Mouse (Mus musculus): ENCODE measurements around the gene Olfr1214. TPM values are rescaled to one million over a fixed set of nuclear protein-coding genes. Genes with fewer than 3 reads are reported as not detected.

The Olfr1214 gene
- polyA plus RNA-seq (2014; fragmentation: Illumina TruSeq; extraction: RNeasy Lipid Tissue Mini Kit (QIAGEN cat#74804); ENCODE audit: low read depth, low replicate concordance) = not detected

DNA sequence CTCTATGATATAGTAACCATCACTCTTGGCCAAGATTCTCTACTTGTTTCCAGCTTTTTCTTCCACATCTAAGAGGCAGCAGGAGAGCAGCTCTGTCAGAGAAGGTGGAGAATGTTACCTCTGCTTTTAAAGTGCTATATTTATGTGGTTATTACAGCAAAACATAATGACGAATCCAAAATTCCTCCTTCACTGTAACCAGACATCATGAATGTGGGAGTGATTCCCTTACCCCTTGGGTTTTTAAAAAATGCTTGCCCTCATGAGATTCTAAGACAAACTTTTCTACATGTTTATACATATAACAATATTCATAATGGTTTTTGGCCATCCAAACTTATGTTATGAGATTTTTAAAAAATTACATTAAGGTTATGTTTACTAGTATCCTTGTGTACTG, at the start of gene Olfr1214:
Olfr1214 (minus strand) TSS at position 101 of the 400 bp plus-strand sequence.

DNA sequence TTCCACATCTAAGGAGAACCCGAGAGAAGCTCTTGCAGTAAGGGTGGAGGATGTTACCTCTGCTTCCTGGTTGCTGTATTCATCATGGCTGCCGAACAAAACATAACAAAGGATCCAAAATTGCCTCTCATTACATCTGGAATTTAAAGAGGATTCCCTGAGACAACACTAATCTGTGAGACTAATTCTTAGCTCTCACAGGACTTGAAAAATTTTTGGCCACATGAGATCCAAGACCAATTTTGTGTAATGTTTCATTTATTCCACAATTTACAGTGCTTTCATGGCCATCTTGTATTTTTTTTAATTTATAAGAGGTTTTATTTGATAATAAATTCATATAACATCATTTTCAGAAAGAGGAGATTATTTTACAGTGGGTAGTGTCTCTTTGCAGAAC, 39.5 kb upstream of the Olfr1214 start, which contains the start of gene Olfr1217:
Olfr1217 (minus strand) TSS at position 101 of the 400 bp plus-strand sequence.

DNA sequence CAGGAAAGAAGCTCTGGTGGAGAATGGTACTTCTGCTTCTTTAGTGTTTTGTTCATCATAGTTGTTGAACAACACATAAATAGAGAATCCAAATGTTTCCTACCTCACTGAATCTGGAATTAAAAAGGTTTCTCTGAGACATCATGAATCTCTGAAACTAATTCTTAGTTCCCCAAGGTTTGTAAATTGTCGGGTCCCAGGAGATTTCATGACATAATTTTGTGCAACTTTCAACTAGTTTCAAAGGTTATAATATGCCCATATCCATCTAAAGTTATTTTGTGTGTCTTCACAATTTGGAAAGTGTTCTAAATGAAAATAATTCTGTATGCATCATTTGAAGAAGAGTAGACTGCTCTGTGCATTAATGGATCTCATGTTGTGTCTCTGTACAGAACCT, 25.8 kb upstream of the Olfr1214 start, which contains the start of gene Olfr1216:
Olfr1216 (minus strand) TSS at position 101 of the 400 bp plus-strand sequence.

DNA sequence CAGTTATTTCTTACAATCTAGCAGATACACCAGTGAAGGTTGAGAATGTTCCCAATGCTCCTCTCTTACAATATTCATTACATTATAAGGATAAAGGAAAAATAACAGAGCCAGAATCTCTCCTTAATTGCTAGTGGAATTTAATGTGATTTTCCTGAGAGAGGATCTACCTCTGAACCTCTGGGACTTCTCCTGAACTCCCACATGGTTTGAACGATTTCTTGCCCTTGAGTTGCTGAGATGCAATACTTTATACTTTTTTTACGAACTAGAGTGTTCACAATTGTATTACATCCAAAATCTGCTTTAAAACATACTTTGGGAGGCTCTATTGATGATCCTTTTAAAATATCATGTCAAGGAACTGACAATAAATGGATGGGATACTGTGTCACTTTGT, 14.4 kb upstream of the Olfr1214 start, which contains the start of gene Olfr1215:
Olfr1215 (minus strand) TSS at position 101 of the 400 bp plus-strand sequence.

DNA sequence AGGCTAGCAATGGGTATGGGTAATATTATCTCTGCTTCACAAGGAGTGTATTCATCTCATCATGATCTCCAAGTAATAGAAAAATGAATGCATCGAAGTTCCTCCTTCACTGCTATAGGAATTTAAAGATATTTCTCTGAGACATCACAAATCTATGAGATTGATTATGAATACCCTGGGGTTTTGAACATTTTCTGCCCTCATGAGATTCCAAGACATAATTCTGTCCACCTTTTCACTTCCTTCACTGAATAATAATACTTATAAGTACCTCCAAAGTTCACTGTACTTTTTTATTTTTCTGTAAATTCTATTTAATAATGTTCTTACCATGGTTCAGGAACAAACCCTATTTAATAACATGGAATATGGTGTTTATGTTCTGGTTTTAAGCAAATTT, 12.3 kb downstream of the Olfr1214 start, which contains the start of gene Gm13762:
Gm13762 (minus strand) TSS at position 101 of the 400 bp plus-strand sequence.

DNA sequence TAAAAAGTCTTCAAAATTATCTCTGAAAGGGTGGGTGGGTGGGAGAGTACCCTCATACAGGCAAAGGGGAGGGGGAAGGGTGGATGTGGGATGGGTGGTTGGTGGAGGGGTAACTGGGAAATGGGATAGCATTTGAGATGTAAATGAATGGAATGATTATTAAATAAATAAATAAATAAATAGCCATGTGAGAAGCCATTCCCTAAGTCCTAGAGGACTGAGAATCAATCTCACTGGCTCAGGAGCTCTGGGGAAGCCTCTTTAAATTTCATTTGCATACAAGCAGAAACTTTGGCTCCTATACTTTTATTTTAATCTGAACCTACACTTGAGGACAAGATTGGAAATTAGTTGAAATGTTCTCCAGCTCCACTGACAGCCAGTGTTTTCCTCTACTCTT, 38.8 kb downstream of the Olfr1214 start, which contains the start of gene Olfr1212:
Olfr1212 (plus strand) TSS at position 301 of the 400 bp plus-strand sequence.

DNA sequence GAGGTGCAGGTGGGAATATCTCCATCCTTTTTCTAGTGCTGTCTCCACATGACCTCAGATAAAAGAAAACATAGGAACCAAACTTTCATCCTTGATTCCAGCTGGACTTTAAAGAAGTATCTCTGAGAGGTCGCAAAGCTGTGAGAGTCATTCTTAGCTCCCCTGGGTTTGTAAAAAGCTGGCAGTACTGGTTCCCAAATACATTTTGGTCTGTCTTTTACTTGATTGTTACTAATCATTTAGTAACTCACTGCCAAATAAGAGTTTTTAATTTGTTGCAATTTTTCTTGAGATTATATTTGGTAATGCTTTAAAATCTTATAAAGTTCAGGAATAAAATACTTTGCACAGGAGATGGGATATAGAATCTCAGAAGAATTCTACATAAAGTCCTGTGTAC, 54.4 kb downstream of the Olfr1214 start, which contains the start of gene Olfr1211:
Olfr1211 (minus strand) TSS at position 101 of the 400 bp plus-strand sequence.

Other genes starting within 250 kb of the Olfr1214 start
- gene Olfr1198, start 241.3 kb downstream of the Olfr1214 start, polyA plus RNA-seq (2014; fragmentation: Illumina TruSeq; extraction: RNeasy Lipid Tissue Mini Kit (QIAGEN cat#74804); ENCODE audit: low read depth, low replicate concordance) = not detected
- gene Olfr1199, start 232.2 kb downstream of the Olfr1214 start, polyA plus RNA-seq (2014; fragmentation: Illumina TruSeq; extraction: RNeasy Lipid Tissue Mini Kit (QIAGEN cat#74804); ENCODE audit: low read depth, low replicate concordance) = not detected
- gene Olfr1200, start 222.2 kb downstream of the Olfr1214 start, polyA plus RNA-seq (2014; fragmentation: Illumina TruSeq; extraction: RNeasy Lipid Tissue Mini Kit (QIAGEN cat#74804); ENCODE audit: low read depth, low replicate concordance) = not detected
- not detected for gene Olfr1201, start 199.6 kb downstream of the Olfr1214 start, polyA plus RNA-seq (2014; fragmentation: Illumina TruSeq; extraction: RNeasy Lipid Tissue Mini Kit (QIAGEN cat#74804); ENCODE audit: low read depth, low replicate concordance)
- gene Olfr1202, start 178.2 kb downstream of the Olfr1214 start, polyA plus RNA-seq (2014; fragmentation: Illumina TruSeq; extraction: RNeasy Lipid Tissue Mini Kit (QIAGEN cat#74804); ENCODE audit: low read depth, low replicate concordance) = not detected
- gene Olfr1205, start 162.9 kb downstream of the Olfr1214 start, polyA plus RNA-seq (2014; fragmentation: Illumina TruSeq; extraction: RNeasy Lipid Tissue Mini Kit (QIAGEN cat#74804); ENCODE audit: low read depth, low replicate concordance) = not detected
- gene Olfr1204, start 143.4 kb downstream of the Olfr1214 start, polyA plus RNA-seq (2014; fragmentation: Illumina TruSeq; extraction: RNeasy Lipid Tissue Mini Kit (QIAGEN cat#74804); ENCODE audit: low read depth, low replicate concordance) = not detected
- gene Olfr1206, start 129.4 kb downstream of the Olfr1214 start, polyA plus RNA-seq (2014; fragmentation: Illumina TruSeq; extraction: RNeasy Lipid Tissue Mini Kit (QIAGEN cat#74804); ENCODE audit: low read depth, low replicate concordance) = not detected
- gene Olfr1208, start 90.3 kb downstream of the Olfr1214 start, polyA plus RNA-seq (2014; fragmentation: Illumina TruSeq; extraction: RNeasy Lipid Tissue Mini Kit (QIAGEN cat#74804); ENCODE audit: low read depth, low replicate concordance) = not detected
- not detected for gene Olfr1209, start 77.5 kb downstream of the Olfr1214 start, polyA plus RNA-seq (2014; fragmentation: Illumina TruSeq; extraction: RNeasy Lipid Tissue Mini Kit (QIAGEN cat#74804); ENCODE audit: low read depth, low replicate concordance)
- not detected for gene Olfr1211, start 54.5 kb downstream of the Olfr1214 start, polyA plus RNA-seq (2014; fragmentation: Illumina TruSeq; extraction: RNeasy Lipid Tissue Mini Kit (QIAGEN cat#74804); ENCODE audit: low read depth, low replicate concordance)
- not detected for gene Olfr1212, start 38.7 kb downstream of the Olfr1214 start, polyA plus RNA-seq (2014; fragmentation: Illumina TruSeq; extraction: RNeasy Lipid Tissue Mini Kit (QIAGEN cat#74804); ENCODE audit: low read depth, low replicate concordance)
- gene Gm13762, start 12.4 kb downstream of the Olfr1214 start, polyA plus RNA-seq (2014; fragmentation: Illumina TruSeq; extraction: RNeasy Lipid Tissue Mini Kit (QIAGEN cat#74804); ENCODE audit: low read depth, low replicate concordance) = not detected
- not detected for gene Olfr1215, start 14.3 kb upstream of the Olfr1214 start, polyA plus RNA-seq (2014; fragmentation: Illumina TruSeq; extraction: RNeasy Lipid Tissue Mini Kit (QIAGEN cat#74804); ENCODE audit: low read depth, low replicate concordance)
- not detected for gene Olfr1216, start 25.7 kb upstream of the Olfr1214 start, polyA plus RNA-seq (2014; fragmentation: Illumina TruSeq; extraction: RNeasy Lipid Tissue Mini Kit (QIAGEN cat#74804); ENCODE audit: low read depth, low replicate concordance)
- not detected for gene Olfr1217, start 39.4 kb upstream of the Olfr1214 start, polyA plus RNA-seq (2014; fragmentation: Illumina TruSeq; extraction: RNeasy Lipid Tissue Mini Kit (QIAGEN cat#74804); ENCODE audit: low read depth, low replicate concordance)
- gene Olfr1218, start 68.5 kb upstream of the Olfr1214 start, polyA plus RNA-seq (2014; fragmentation: Illumina TruSeq; extraction: RNeasy Lipid Tissue Mini Kit (QIAGEN cat#74804); ENCODE audit: low read depth, low replicate concordance) = not detected
- not detected for gene Olfr1219, start 90.9 kb upstream of the Olfr1214 start, polyA plus RNA-seq (2014; fragmentation: Illumina TruSeq; extraction: RNeasy Lipid Tissue Mini Kit (QIAGEN cat#74804); ENCODE audit: low read depth, low replicate concordance)
- not detected for gene Olfr1220, start 114.2 kb upstream of the Olfr1214 start, polyA plus RNA-seq (2014; fragmentation: Illumina TruSeq; extraction: RNeasy Lipid Tissue Mini Kit (QIAGEN cat#74804); ENCODE audit: low read depth, low replicate concordance)
- gene Olfr1221, start 124.6 kb upstream of the Olfr1214 start, polyA plus RNA-seq (2014; fragmentation: Illumina TruSeq; extraction: RNeasy Lipid Tissue Mini Kit (QIAGEN cat#74804); ENCODE audit: low read depth, low replicate concordance) = not detected
- gene Olfr1222, start 140.4 kb upstream of the Olfr1214 start, polyA plus RNA-seq (2014; fragmentation: Illumina TruSeq; extraction: RNeasy Lipid Tissue Mini Kit (QIAGEN cat#74804); ENCODE audit: low read depth, low replicate concordance) = not detected
- gene Olfr1223, start 158.9 kb upstream of the Olfr1214 start, polyA plus RNA-seq (2014; fragmentation: Illumina TruSeq; extraction: RNeasy Lipid Tissue Mini Kit (QIAGEN cat#74804); ENCODE audit: low read depth, low replicate concordance) = not detected
- not detected for gene Olfr1224-ps1, start 171.4 kb upstream of the Olfr1214 start, polyA plus RNA-seq (2014; fragmentation: Illumina TruSeq; extraction: RNeasy Lipid Tissue Mini Kit (QIAGEN cat#74804); ENCODE audit: low read depth, low replicate concordance)
- gene Olfr1225, start 182.0 kb upstream of the Olfr1214 start, polyA plus RNA-seq (2014; fragmentation: Illumina TruSeq; extraction: RNeasy Lipid Tissue Mini Kit (QIAGEN cat#74804); ENCODE audit: low read depth, low replicate concordance) = not detected
- 0.09 TPM for gene Olfr1226, start 207.4 kb upstream of the Olfr1214 start, polyA plus RNA-seq (2014; fragmentation: Illumina TruSeq; extraction: RNeasy Lipid Tissue Mini Kit (QIAGEN cat#74804); ENCODE audit: low read depth, low replicate concordance)

Measured in sigmoid colon, adult 10 weeks (tissue).